Mouse (Mus musculus): ENCODE results near the gene Gm10961. TPM values are rescaled to one million over a fixed set of nuclear protein-coding genes. Genes with fewer than 3 reads are reported as not detected.

Gm10961 gene
- polyA plus RNA-seq, 1 experiment from 2014 or later, result not detected

DNA sequence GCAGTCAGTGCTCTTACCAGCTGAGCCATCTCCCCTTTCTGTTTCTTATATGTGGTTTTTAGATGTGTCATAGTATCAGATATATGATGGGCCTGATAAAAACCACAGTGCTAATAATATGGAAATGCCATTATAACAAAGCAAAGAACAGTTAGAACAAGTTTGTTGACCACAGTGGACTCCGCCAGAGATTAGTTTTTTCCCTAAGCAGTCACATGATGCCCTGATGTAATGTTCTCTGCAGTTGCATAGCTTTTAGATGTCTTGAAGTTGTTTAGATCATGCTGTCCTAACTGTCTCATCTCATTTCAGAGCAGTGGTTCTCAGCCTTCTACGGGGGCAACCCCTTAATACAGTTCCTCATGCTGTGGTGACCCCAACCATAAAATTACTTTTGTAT lies 25.0 kb downstream of the Gm10961 start:
- no peaks in the 10 kb centered on the region for H3K4me1 ChIP-seq (replicated peaks; ENCODE audit: control insufficient read depth, insufficient read depth, low read length)
- no peaks in the 10 kb centered on the region for H3K27me3 ChIP-seq (ENCODE audit: control insufficient read depth, insufficient read depth, low read length)
- ATAC-seq (replicated peaks; ENCODE audit: low FRiP score), result no peak
- WGBS, result 91% methylated on average over 2 of the region's 2 CpGs
- H3K4me3 ChIP-seq (ENCODE audit: low read depth, low read length), result no peak overlapping the region
- no peak overlapping the region for H3K4me2 ChIP-seq (ENCODE audit: low read depth, low read length, severe bottlenecking)
- H3K27ac ChIP-seq (ENCODE audit: low read depth, low read length), result no peak overlapping the region
- H3K36me3 ChIP-seq (ENCODE audit: control insufficient read depth, insufficient read depth, low read length), result peaks cover 6% of the 10 kb centered on the region; the same call in 1 of the 2 replicates
- DNase-seq (ENCODE audit: low spot score), result no peak
- H3K9me3 ChIP-seq (ENCODE audit: control insufficient read depth, low read length), result no peaks in the 10 kb centered on the region
- no peak overlapping the region for H3K9ac ChIP-seq (ENCODE audit: low read length)

DNA sequence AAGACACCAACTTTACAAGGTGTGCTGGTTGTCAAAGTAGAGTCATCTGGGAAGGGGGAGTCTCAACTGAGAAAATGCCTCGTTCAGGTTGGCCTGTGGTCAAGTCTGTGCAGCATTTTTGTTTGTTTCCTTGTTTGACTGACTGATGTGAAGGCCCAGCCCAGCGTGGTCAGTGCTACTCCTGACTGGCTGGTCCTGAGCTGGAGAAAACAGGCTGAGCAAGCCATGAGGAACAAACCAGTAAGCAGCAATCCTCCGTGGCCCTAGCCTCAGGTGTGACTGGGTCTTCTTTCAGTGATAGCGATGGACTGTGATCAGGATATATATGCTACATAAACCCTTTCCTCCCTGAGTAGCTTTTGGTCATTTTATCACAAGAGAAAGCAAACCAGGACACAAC lies 25.8 kb downstream of the Gm10961 start:
- no peak for DNase-seq (ENCODE audit: low spot score)
- no peaks in the 10 kb centered on the region for H3K27me3 ChIP-seq (ENCODE audit: control insufficient read depth, insufficient read depth, low read length)
- no peak overlapping the region for H3K9ac ChIP-seq (ENCODE audit: low read length)
- no peak overlapping the region for H3K4me3 ChIP-seq (ENCODE audit: low read depth, low read length)
- H3K9me3 ChIP-seq (ENCODE audit: control insufficient read depth, low read length), result no peaks in the 10 kb centered on the region
- no peak overlapping the region for H3K4me2 ChIP-seq (ENCODE audit: low read depth, low read length, severe bottlenecking)
- WGBS, result 83% methylated on average over 4 of the region's 4 CpGs
- no peak; the same call in 1 of the 2 replicates for ATAC-seq (replicated peaks; ENCODE audit: low FRiP score)
- H3K27ac ChIP-seq (ENCODE audit: low read depth, low read length), result no peak overlapping the region
- H3K36me3 ChIP-seq (ENCODE audit: control insufficient read depth, insufficient read depth, low read length), result peaks cover 6% of the 10 kb centered on the region; the same call in 1 of the 2 replicates
- no peaks in the 10 kb centered on the region for H3K4me1 ChIP-seq (replicated peaks; ENCODE audit: control insufficient read depth, insufficient read depth, low read length)

DNA sequence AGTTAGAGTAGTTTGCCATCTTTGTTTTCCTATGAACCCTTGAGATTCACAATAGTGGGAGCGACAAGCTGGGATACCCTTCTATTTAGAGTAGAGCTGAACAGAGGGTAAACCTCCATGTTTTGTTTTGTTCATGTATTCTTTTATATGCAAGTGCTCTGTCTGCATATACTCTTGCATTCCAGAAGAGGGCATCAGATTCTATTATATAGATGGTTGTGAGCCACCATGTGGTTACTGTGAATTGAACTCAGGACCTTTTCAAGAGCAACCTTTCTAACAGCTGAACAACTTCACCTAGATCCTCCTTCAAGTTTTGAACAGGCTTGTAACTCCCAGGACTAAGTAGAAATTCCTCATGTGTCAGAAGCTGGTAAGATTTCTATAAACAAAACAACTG lies 27.9 kb downstream of the Gm10961 start:
- Histone ChIP-seq H3K4me1 (replicated peaks; ENCODE audit: control insufficient read depth, insufficient read depth, low read length) (no peaks in the 10 kb centered on the region), H3K9ac (ENCODE audit: low read length) (no peak overlapping the region), H3K27ac (ENCODE audit: low read depth, low read length) (no peak overlapping the region), H3K36me3 (ENCODE audit: control insufficient read depth, insufficient read depth, low read length) (peaks cover 9% of the 10 kb centered on the region; the same call in 1 of the 2 replicates), H3K4me2 (ENCODE audit: low read depth, low read length, severe bottlenecking) (no peak overlapping the region), H3K9me3 (ENCODE audit: control insufficient read depth, low read length) (no peaks in the 10 kb centered on the region), H3K4me3 (ENCODE audit: low read depth, low read length) (no peak overlapping the region), H3K27me3 (ENCODE audit: control insufficient read depth, insufficient read depth, low read length) (no peaks in the 10 kb centered on the region)
- DNase-seq (ENCODE audit: low spot score) (no peak), ATAC-seq (replicated peaks; ENCODE audit: low FRiP score) (no peak)
- WGBS, result 88% methylated on average over 1 of the region's 1 CpGs

DNA sequence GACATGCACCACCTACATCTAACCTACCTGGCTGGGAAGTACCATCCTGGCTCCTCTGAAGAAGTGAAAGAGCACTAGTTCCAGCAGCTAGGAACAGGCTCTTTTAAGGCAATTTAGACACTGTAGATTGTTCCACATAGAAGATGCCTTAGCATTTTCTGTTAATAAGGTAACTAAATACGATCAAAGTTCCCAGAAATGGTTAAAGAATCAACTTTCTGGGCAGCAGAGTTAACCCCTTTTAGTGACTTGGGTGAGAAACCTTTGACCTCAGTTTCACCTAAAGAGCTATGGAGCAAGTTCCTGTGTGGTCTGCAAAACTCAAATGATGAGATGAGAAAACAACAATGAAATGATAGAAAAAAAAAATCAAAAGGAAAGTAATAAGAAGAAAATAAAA lies 33.5 kb downstream of the Gm10961 start:
- 93% methylated on average over 1 of the region's 1 CpGs for WGBS
- H3K4me1 ChIP-seq (replicated peaks; ENCODE audit: control insufficient read depth, insufficient read depth, low read length), result no peaks in the 10 kb centered on the region
- H3K27me3 ChIP-seq (ENCODE audit: control insufficient read depth, insufficient read depth, low read length), result no peaks in the 10 kb centered on the region
- ATAC-seq (replicated peaks; ENCODE audit: low FRiP score) (no peak), DNase-seq (ENCODE audit: low spot score) (no peak)
- no peak overlapping the region for H3K4me2 ChIP-seq (ENCODE audit: low read depth, low read length, severe bottlenecking)
- H3K36me3 ChIP-seq (ENCODE audit: control insufficient read depth, insufficient read depth, low read length), result peaks cover 27% of the 10 kb centered on the region
- no peaks in the 10 kb centered on the region for H3K9me3 ChIP-seq (ENCODE audit: control insufficient read depth, low read length)
- H3K4me3 ChIP-seq (ENCODE audit: low read depth, low read length), result no peak overlapping the region
- no peak overlapping the region for H3K27ac ChIP-seq (ENCODE audit: low read depth, low read length)
- no peak overlapping the region for H3K9ac ChIP-seq (ENCODE audit: low read length)

DNA sequence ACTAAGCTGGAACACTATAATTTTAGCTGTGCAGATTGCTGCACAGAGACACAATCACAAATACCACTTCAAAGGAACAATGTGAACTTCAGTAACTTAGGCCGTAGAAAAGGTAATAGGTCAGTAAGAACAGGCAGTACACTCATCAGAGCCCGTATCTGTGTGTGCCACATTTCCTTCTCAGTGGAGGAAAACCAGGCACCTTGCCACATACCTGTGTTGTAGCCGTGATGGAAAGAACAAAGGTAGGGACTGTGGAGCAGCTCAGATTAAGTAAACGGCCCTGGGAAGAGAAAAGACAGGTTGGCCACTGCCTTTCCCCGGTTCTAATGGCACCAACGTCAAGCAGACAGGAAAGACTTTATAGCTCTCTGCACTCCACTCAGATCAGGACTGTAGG lies 36.3 kb downstream of the Gm10961 start:
- H3K4me3 ChIP-seq (ENCODE audit: low read depth, low read length), result no peak overlapping the region
- no peak for DNase-seq (ENCODE audit: low spot score)
- WGBS, result 90% methylated on average over 6 of the region's 6 CpGs
- no peaks in the 10 kb centered on the region for H3K9me3 ChIP-seq (ENCODE audit: control insufficient read depth, low read length)
- no peak overlapping the region for H3K9ac ChIP-seq (ENCODE audit: low read length)
- no peaks in the 10 kb centered on the region for H3K4me1 ChIP-seq (replicated peaks; ENCODE audit: control insufficient read depth, insufficient read depth, low read length)
- ATAC-seq (replicated peaks; ENCODE audit: low FRiP score), result no peak
- H3K36me3 ChIP-seq (ENCODE audit: control insufficient read depth, insufficient read depth, low read length), result peaks cover 21% of the 10 kb centered on the region
- H3K27me3 ChIP-seq (ENCODE audit: control insufficient read depth, insufficient read depth, low read length), result no peaks in the 10 kb centered on the region
- H3K4me2 ChIP-seq (ENCODE audit: low read depth, low read length, severe bottlenecking), result no peak overlapping the region
- no peak overlapping the region for H3K27ac ChIP-seq (ENCODE audit: low read depth, low read length)

DNA sequence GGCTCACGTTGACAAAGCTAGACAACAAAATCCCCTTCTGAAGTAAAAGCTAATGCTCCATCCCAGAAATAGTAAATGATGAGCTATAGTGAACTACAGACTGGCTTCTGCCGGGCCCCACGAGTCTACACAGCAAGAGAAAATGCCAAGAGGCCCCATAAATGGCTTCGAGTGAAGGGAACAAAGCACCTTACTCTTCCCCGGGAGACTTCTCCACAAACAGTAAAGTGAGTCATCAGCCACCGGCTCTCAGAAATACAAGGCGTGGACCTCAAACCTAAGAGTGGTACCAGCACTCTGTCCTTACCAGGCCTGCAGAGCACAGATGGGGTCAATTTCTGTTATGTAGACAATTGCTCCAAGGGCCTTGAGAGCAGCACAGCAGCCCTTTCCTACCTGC lies 37.7 kb downstream of the Gm10961 start:
- Histone ChIP-seq H3K36me3 (ENCODE audit: control insufficient read depth, insufficient read depth, low read length) (peaks cover 18% of the 10 kb centered on the region), H3K4me1 (replicated peaks; ENCODE audit: control insufficient read depth, insufficient read depth, low read length) (no peaks in the 10 kb centered on the region), H3K4me3 (ENCODE audit: low read depth, low read length) (no peak overlapping the region), H3K4me2 (ENCODE audit: low read depth, low read length, severe bottlenecking) (no peak overlapping the region), H3K9ac (ENCODE audit: low read length) (no peak overlapping the region), H3K27me3 (ENCODE audit: control insufficient read depth, insufficient read depth, low read length) (no peaks in the 10 kb centered on the region), H3K9me3 (ENCODE audit: control insufficient read depth, low read length) (no peaks in the 10 kb centered on the region), H3K27ac (ENCODE audit: low read depth, low read length) (no peak overlapping the region)
- 93% methylated on average over 7 of the region's 7 CpGs for WGBS
- DNase-seq (ENCODE audit: low spot score) (no peak), ATAC-seq (replicated peaks; ENCODE audit: low FRiP score) (no peak)

DNA sequence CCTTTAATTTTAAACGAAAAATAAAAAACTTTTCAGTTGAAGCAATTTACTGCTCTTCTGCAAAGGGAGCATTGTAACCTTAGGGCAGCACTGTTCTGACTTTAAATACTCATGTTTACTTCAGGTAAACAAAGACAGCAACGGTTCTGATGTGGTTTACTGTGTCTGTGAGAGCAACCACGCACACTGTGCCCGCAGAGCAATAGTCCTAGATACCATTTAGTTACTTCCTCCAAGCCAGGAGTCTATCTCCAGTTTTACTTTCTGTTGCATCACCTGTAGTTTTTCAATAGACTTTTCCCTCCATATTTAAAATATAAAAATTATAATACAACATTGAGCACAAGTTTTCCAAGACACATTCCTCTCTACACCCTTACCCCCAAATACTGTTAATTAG lies 39.4 kb downstream of the Gm10961 start:
- Histone ChIP-seq H3K9ac (ENCODE audit: low read length) (no peak overlapping the region), H3K9me3 (ENCODE audit: control insufficient read depth, low read length) (no peaks in the 10 kb centered on the region), H3K4me1 (replicated peaks; ENCODE audit: control insufficient read depth, insufficient read depth, low read length) (no peaks in the 10 kb centered on the region), H3K27ac (ENCODE audit: low read depth, low read length) (no peak overlapping the region), H3K4me3 (ENCODE audit: low read depth, low read length) (no peak overlapping the region), H3K4me2 (ENCODE audit: low read depth, low read length, severe bottlenecking) (no peak overlapping the region), H3K36me3 (ENCODE audit: control insufficient read depth, insufficient read depth, low read length) (peaks cover 18% of the 10 kb centered on the region), H3K27me3 (ENCODE audit: control insufficient read depth, insufficient read depth, low read length) (no peaks in the 10 kb centered on the region)
- 90% methylated on average over 4 of the region's 4 CpGs for WGBS
- ATAC-seq (replicated peaks; ENCODE audit: low FRiP score) (no peak), DNase-seq (ENCODE audit: low spot score) (no peak)

DNA sequence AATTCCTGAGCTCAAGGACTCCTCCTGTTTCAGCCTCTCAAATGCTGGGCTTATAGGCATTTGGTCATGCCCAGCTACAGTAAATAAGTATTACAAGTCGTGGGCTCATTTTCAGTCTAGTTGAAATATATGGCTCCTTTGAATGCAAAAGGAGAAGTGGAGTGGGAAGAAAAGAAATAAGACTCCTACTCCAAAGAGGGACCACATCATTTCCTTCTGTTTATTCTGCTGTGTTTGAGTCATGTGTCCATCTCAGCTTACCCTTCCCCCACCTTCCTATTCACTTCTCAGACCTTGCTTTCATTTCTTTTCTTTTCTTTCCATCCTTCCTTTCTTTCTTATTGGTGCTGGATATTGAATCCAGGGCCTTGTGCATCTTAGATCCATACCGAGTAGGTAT lies 40.4 kb downstream of the Gm10961 start:
- no peak overlapping the region for H3K4me2 ChIP-seq (ENCODE audit: low read depth, low read length, severe bottlenecking)
- ATAC-seq (replicated peaks; ENCODE audit: low FRiP score) (no peak), DNase-seq (ENCODE audit: low spot score) (no peak)
- H3K4me1 ChIP-seq (replicated peaks; ENCODE audit: control insufficient read depth, insufficient read depth, low read length), result no peaks in the 10 kb centered on the region
- 93% methylated on average over 2 of the region's 2 CpGs for WGBS
- H3K36me3 ChIP-seq (ENCODE audit: control insufficient read depth, insufficient read depth, low read length), result peaks cover 13% of the 10 kb centered on the region
- no peak overlapping the region for H3K9ac ChIP-seq (ENCODE audit: low read length)
- no peaks in the 10 kb centered on the region for H3K9me3 ChIP-seq (ENCODE audit: control insufficient read depth, low read length)
- H3K27me3 ChIP-seq (ENCODE audit: control insufficient read depth, insufficient read depth, low read length), result no peaks in the 10 kb centered on the region
- H3K27ac ChIP-seq (ENCODE audit: low read depth, low read length), result no peak overlapping the region
- no peak overlapping the region for H3K4me3 ChIP-seq (ENCODE audit: low read depth, low read length)

DNA sequence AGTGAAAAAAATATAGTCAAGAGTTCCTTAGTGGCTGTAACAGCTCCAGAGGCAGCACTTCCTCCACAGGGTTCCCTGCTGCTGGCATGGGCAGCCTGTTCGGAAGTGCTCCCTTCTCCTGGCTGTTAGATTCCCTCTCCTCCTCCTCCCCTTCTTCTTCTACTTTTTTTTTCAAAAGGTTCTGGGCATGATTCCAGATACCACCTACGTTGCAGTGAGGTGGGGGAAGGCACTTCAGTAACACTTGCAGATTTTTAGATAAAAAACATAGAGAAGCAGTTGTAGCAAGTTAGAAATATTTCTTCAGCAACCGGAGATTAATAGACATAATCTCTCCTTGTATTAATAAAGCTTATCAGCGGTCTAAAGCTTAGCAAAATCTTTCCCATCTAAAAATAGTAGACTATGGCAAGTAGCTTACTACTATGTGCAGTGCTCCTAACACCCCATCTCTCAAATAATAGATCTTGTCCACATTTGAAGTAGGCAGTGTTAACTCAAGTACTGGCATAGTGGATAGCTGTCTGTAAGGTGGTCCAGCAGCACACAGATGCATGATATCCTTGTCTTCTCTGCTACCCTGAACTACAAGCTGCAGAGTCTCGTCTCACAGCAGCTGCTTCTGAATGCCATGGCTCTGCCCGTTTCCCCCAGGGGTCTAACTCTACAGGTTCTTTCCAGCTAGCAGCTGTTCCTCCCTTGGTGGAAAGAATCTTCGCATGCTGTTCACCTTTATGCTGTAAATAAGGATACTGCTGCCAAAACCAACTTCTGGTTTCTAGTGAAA lies 49.9 kb downstream of the Gm10961 start:
- no peaks in the 10 kb centered on the region for H3K9me3 ChIP-seq (ENCODE audit: control insufficient read depth, low read length)
- H3K9ac ChIP-seq (ENCODE audit: low read length), result no peak overlapping the region
- no peak overlapping the region for H3K27ac ChIP-seq (ENCODE audit: low read depth, low read length)
- H3K4me3 ChIP-seq (ENCODE audit: low read depth, low read length), result no peak overlapping the region
- H3K4me1 ChIP-seq (replicated peaks; ENCODE audit: control insufficient read depth, insufficient read depth, low read length), result no peaks in the 10 kb centered on the region
- H3K36me3 ChIP-seq (ENCODE audit: control insufficient read depth, insufficient read depth, low read length), result no peaks in the 10 kb centered on the region
- no peaks in the 10 kb centered on the region for H3K27me3 ChIP-seq (ENCODE audit: control insufficient read depth, insufficient read depth, low read length)
- DNase-seq (ENCODE audit: low spot score) (no peak), ATAC-seq (replicated peaks; ENCODE audit: low FRiP score) (no peak)
- no peak overlapping the region for H3K4me2 ChIP-seq (ENCODE audit: low read depth, low read length, severe bottlenecking)
- WGBS, result 50% methylated on average over 7 of the region's 7 CpGs
